Mouse (Mus musculus) heart, embryonic 12.5 days (tissue): Measurements from ENCODE around the gene Ctnnbip1. TPM values are rescaled to one million over a fixed set of nuclear protein-coding genes. Genes with fewer than 3 reads are reported as not detected.
A peak's percentile ranks its signal among the peaks of the same experiment; 100 is the strongest.

Experiments used
- ATAC-seq: fragments of 200-750 bp; cut with Nextera tagmentation; 2 replicates; pipeline ENCODE4 v1.8.0; 2017; ENCODE audit warnings: moderate TSS enrichment, moderate library complexity; ENCODE audit not compliant: insufficient number of reproducible peaks, low FRiP score
- H3K27ac ChIP-seq: fragments of 300-500 bp; sonication (generic); 2 replicates; pipeline ENCODE4 v1.5.1; 2016; ENCODE audit warnings: mild to moderate bottlenecking, moderate library complexity; ENCODE audit not compliant: poor library complexity, severe bottlenecking
- H3K27me3 ChIP-seq: fragments of 300-500 bp; sonication (generic); replicated peaks from 2 replicates; pipeline ENCODE4 v1.6.1; 2016; ENCODE audit warnings: mild to moderate bottlenecking, moderate library complexity
- H3K36me3 ChIP-seq: fragments of 300-500 bp; sonication (generic); 2 replicates; pipeline ENCODE4 v1.6.1; 2016; ENCODE audit warnings: mild to moderate bottlenecking, moderate library complexity
- H3K4me1 ChIP-seq: fragments of 300-500 bp; sonication (generic); replicated peaks from 2 replicates; pipeline ENCODE4 v1.6.1; 2016; ENCODE audit warnings: mild to moderate bottlenecking
- H3K4me2 ChIP-seq: fragments of 300-500 bp; sonication (generic); 2 replicates; pipeline ENCODE4 v1.6.1; 2016; ENCODE audit warnings: mild to moderate bottlenecking, moderate library complexity
- H3K4me3 ChIP-seq: fragments of 300-500 bp; sonication (generic); 2 replicates; pipeline ENCODE4 v1.5.1; 2016; ENCODE audit warnings: mild to moderate bottlenecking
- H3K9ac ChIP-seq: fragments of 300-500 bp; sonication (generic); 2 replicates; pipeline ENCODE4 v1.6.1; 2016; ENCODE audit warnings: mild to moderate bottlenecking, moderate library complexity
- H3K9me3 ChIP-seq: fragments of 300-500 bp; sonication (generic); replicated peaks from 2 replicates; pipeline ENCODE4 v1.6.1; 2016; ENCODE audit warnings: mild to moderate bottlenecking, moderate library complexity
- WGBS: fragments of 180-500 bp; shearing (Covaris S2); methylation state at CpG from one replicate; pipeline ENCODE4 v1.1.7; 2016; 5-methylcytosine and 5-hydroxymethylcytosine counted together
- polyA plus RNA-seq: library from polyadenylated mRNA; unstranded; fragments of >200 nt; fragmentation: Nextera tagmentation; extraction: Ambion mirVana; gene quantifications from 2 replicates; pipeline ENCODE4 v1.2.1, GENCODE M21; 2016

Ctnnbip1 gene
- polyA plus RNA-seq, 1 experiment from 2014 or later: 38.5 TPM

GRCm38 (mm10) chr4:149523961-149524360 lies 5.9 kb downstream of the Ctnnbip1 start:
- H3K27me3 ChIP-seq: no peaks in the 10 kb centered on the region
- WGBS: 80% methylated on average over 6 of the region's 6 CpGs
- H3K4me1 ChIP-seq: peaks cover 75% of the 10 kb centered on the region
- no peak overlapping the region for H3K4me3 ChIP-seq
- no peak for ATAC-seq
- no peaks in the 10 kb centered on the region for H3K36me3 ChIP-seq
- H3K9me3 ChIP-seq: no peaks in the 10 kb centered on the region
- no peak overlapping the region for H3K4me2 ChIP-seq
- no peak overlapping the region for H3K9ac ChIP-seq
- no peak overlapping the region for H3K27ac ChIP-seq

- Histone ChIP-seq H3K4me3 (no peak overlapping the region), H3K9me3 (no peaks in the 10 kb centered on the region), H3K9ac (no peak overlapping the region), H3K36me3 (no peaks in the 10 kb centered on the region), H3K4me2 (no peak overlapping the region), H3K27me3 (no peaks in the 10 kb centered on the region), H3K4me1 (peaks cover 83% of the 10 kb centered on the region), H3K27ac (peak overlapping the region; percentile 26; the same call in 1 of the 2 replicates)
- ATAC-seq: no peak
- 79% methylated on average over 4 of the region's 4 CpGs for WGBS
These were observed 7.1 kb downstream of the Ctnnbip1 start for GRCm38 (mm10) chr4:149525170-149525569.

- Histone ChIP-seq H3K4me3 (no peak overlapping the region), H3K27ac (peak overlapping the region; percentile 26; the same call in 1 of the 2 replicates), H3K9ac (peak overlapping the region; percentile 39; the same call in 1 of the 2 replicates), H3K4me1 (peaks cover 86% of the 10 kb centered on the region), H3K27me3 (no peaks in the 10 kb centered on the region), H3K4me2 (no peak overlapping the region), H3K9me3 (no peaks in the 10 kb centered on the region), H3K36me3 (no peaks in the 10 kb centered on the region)
- no peak for ATAC-seq
- 80% methylated on average over 6 of the region's 6 CpGs for WGBS
These were observed 7.8 kb downstream of the Ctnnbip1 start for GRCm38 (mm10) chr4:149525811-149526210.

GRCm38 (mm10) chr4:149526330-149526729 lies 8.3 kb downstream of the Ctnnbip1 start:
- Histone ChIP-seq H3K36me3 (no peaks in the 10 kb centered on the region), H3K4me2 (no peak overlapping the region), H3K9me3 (no peaks in the 10 kb centered on the region), H3K27me3 (no peaks in the 10 kb centered on the region), H3K4me1 (peaks cover 81% of the 10 kb centered on the region), H3K4me3 (no peak overlapping the region), H3K27ac (no peak overlapping the region), H3K9ac (no peak overlapping the region)
- no peak for ATAC-seq
- WGBS: 54% methylated on average over 7 of the region's 7 CpGs

- H3K9me3 ChIP-seq: no peaks in the 10 kb centered on the region
- H3K36me3 ChIP-seq: peaks cover 4% of the 10 kb centered on the region; the same call in 1 of the 2 replicates
- ATAC-seq: peak; percentile 24; the same call in 1 of the 2 replicates
- H3K4me1 ChIP-seq: peaks cover 78% of the 10 kb centered on the region
- H3K9ac ChIP-seq: peak overlapping the region; percentile 39; the same call in 1 of the 2 replicates
- no peak overlapping the region for H3K4me3 ChIP-seq
- no peaks in the 10 kb centered on the region for H3K27me3 ChIP-seq
- WGBS: 62% methylated on average over 15 of the region's 15 CpGs
- no peak overlapping the region for H3K27ac ChIP-seq
- no peak overlapping the region for H3K4me2 ChIP-seq
These were observed 9.8 kb downstream of the Ctnnbip1 start for GRCm38 (mm10) chr4:149527621-149528354.

GRCm38 (mm10) chr4:149529691-149530090 lies 11.7 kb downstream of the Ctnnbip1 start:
- 30% methylated on average over 6 of the region's 6 CpGs for WGBS
- Histone ChIP-seq H3K4me3 (no peak overlapping the region), H3K9ac (no peak overlapping the region)

GRCm38 (mm10) chr4:149539441-149539840 lies 21.4 kb downstream of the Ctnnbip1 start:
- peak overlapping the region; percentile 32 for H3K4me2 ChIP-seq

More at GRCm38 (mm10) chr4:149529691-149530090, 11.7 kb downstream of the Ctnnbip1 start:
- no peaks in the 10 kb centered on the region for H3K27me3 ChIP-seq
- peaks cover 63% of the 10 kb centered on the region for H3K4me1 ChIP-seq
- no peak for ATAC-seq
- peaks cover 8% of the 10 kb centered on the region; the same call in 1 of the 2 replicates for H3K36me3 ChIP-seq
- H3K4me2 ChIP-seq: no peak overlapping the region
- no peaks in the 10 kb centered on the region for H3K9me3 ChIP-seq
- H3K27ac ChIP-seq: no peak overlapping the region

GRCm38 (mm10) chr4:149541935-149542334 lies 23.9 kb downstream of the Ctnnbip1 start:
- Histone ChIP-seq H3K4me1 (peaks cover 49% of the 10 kb centered on the region), H3K27ac (no peak overlapping the region), H3K9ac (no peak overlapping the region), H3K9me3 (no peaks in the 10 kb centered on the region), H3K27me3 (no peaks in the 10 kb centered on the region), H3K4me3 (no peak overlapping the region), H3K4me2 (peak overlapping the region; percentile 20; the same call in 1 of the 2 replicates), H3K36me3 (peaks cover 18% of the 10 kb centered on the region)
- WGBS: 57% methylated on average over 5 of the region's 5 CpGs
- no peak for ATAC-seq

More at GRCm38 (mm10) chr4:149539441-149539840, 21.4 kb downstream of the Ctnnbip1 start:
- WGBS: 31% methylated on average over 8 of the region's 8 CpGs
- peaks cover 55% of the 10 kb centered on the region for H3K4me1 ChIP-seq
- H3K9ac ChIP-seq: 0 out of 2 replicates have a peak overlapping the region, but pooled peaks have one; percentile 2
- H3K36me3 ChIP-seq: no peaks in the 10 kb centered on the region
- no peaks in the 10 kb centered on the region for H3K9me3 ChIP-seq
- H3K27ac ChIP-seq: peak overlapping the region; percentile 79
- H3K4me3 ChIP-seq: no peak overlapping the region
- ATAC-seq: peak; percentile 82
- H3K27me3 ChIP-seq: no peaks in the 10 kb centered on the region

- 76% methylated on average over 12 of the region's 12 CpGs for WGBS
- Histone ChIP-seq H3K9ac (0 out of 2 replicates have a peak overlapping the region, but pooled peaks have one; percentile 10), H3K27ac (no peak overlapping the region), H3K9me3 (no peaks in the 10 kb centered on the region), H3K4me3 (no peak overlapping the region), H3K4me1 (peaks cover 44% of the 10 kb centered on the region), H3K36me3 (peaks cover 19% of the 10 kb centered on the region), H3K4me2 (no peak overlapping the region), H3K27me3 (no peaks in the 10 kb centered on the region)
- no peak for ATAC-seq
These were observed 24.4 kb downstream of the Ctnnbip1 start for GRCm38 (mm10) chr4:149542431-149542830.

- H3K9ac ChIP-seq: 0 out of 2 replicates have a peak overlapping the region, but pooled peaks have one; percentile 10
- H3K4me3 ChIP-seq: no peak overlapping the region
- H3K27me3 ChIP-seq: no peaks in the 10 kb centered on the region
- peaks cover 24% of the 10 kb centered on the region for H3K36me3 ChIP-seq
- WGBS: 38% methylated on average over 10 of the region's 10 CpGs
- no peak overlapping the region for H3K4me2 ChIP-seq
- ATAC-seq: no peak
- H3K4me1 ChIP-seq: peaks cover 38% of the 10 kb centered on the region
- H3K27ac ChIP-seq: no peak overlapping the region
- H3K9me3 ChIP-seq: no peaks in the 10 kb centered on the region
These were observed 25.0 kb downstream of the Ctnnbip1 start for GRCm38 (mm10) chr4:149542927-149543553.

GRCm38 (mm10) chr4:149544892-149545291 lies 26.9 kb downstream of the Ctnnbip1 start:
- no peak for ATAC-seq
- Histone ChIP-seq H3K4me1 (peaks cover 19% of the 10 kb centered on the region), H3K9me3 (no peaks in the 10 kb centered on the region), H3K27me3 (no peaks in the 10 kb centered on the region), H3K27ac (no peak overlapping the region), H3K4me3 (no peak overlapping the region), H3K9ac (no peak overlapping the region), H3K36me3 (peaks cover 27% of the 10 kb centered on the region), H3K4me2 (no peak overlapping the region)
- WGBS: 81% methylated on average over 8 of the region's 8 CpGs
